Mouse (Mus musculus) right cerebral cortex, postnatal 25 days (tissue): ENCODE data around the gene Higd2a.

Experiments used
- DNase-seq: peaks from one replicate; pipeline ENCODE4 v3.0.0; 2022

The Higd2a gene

GRCm38 (mm10) chr13:54621960-54622521 is 32.0 kb downstream of the Higd2a start:
- no peak for DNase-seq

- no peak for DNase-seq
These were observed 39.1 kb downstream of the Higd2a start for GRCm38 (mm10) chr13:54629128-54629527.

GRCm38 (mm10) chr13:54632731-54633277 is 42.8 kb downstream of the Higd2a start:
- DNase-seq, result no peak

DNA sequence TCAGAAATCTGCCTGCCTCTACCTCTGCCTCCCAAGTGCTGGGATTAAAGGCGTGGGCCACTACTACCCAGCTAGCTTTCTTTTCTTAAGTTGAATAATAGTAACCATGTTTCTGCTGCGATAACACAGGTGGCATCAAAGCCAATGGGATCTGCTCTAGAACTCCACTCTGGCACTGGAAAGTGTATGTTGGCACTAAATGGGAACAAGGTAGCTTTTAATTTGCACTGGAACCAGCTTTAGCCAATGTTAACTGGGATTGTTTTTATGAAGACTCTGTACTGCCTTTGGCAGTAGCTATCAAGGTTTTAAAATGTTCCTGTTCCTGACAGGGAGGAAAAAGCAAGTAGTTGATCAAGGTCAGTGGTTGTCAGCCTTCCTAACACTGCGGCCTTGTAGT is 45.0 kb downstream of the Higd2a start:
- DNase-seq, result no peak
